Mouse (Mus musculus) kidney, embryonic 14.5 days (tissue): ENCODE measurements at regions not wholly inside any gene's neighbourhood (a gene's known extent, or its start where the extent isn't known, plus 50 kb on each side); places are given as distances from the start of the nearest gene placed in this dataset.

Experiments
- ATAC-seq: fragments of 200-750 bp; cut with Nextera tagmentation; 2 replicates; pipeline ENCODE4 v1.8.0; 2017; ENCODE audit warnings: moderate number of reproducible peaks, mild to moderate bottlenecking, moderate TSS enrichment, moderate library complexity; ENCODE audit not compliant: low FRiP score, low TSS enrichment
- H3K27ac ChIP-seq: fragments of 300-500 bp; sonication (generic); 2 replicates; pipeline ENCODE4 v1.5.1; 2014; ENCODE audit warnings: low read depth, mild to moderate bottlenecking, low read length, moderate library complexity, mixed read lengths
- H3K27me3 ChIP-seq: fragments of 300-500 bp; sonication (generic); 2 replicates; pipeline ENCODE4 v1.6.1; 2014; ENCODE audit warnings: mild to moderate bottlenecking, low read length; ENCODE audit not compliant: control insufficient read depth, insufficient read depth
- H3K36me3 ChIP-seq: fragments of 300-500 bp; sonication (generic); 2 replicates; pipeline ENCODE4 v1.6.1; 2014; ENCODE audit warnings: low read length, mixed read lengths; ENCODE audit not compliant: control insufficient read depth, insufficient read depth
- H3K4me1 ChIP-seq: fragments of 300-500 bp; sonication (generic); 2 replicates; pipeline ENCODE4 v1.6.1; 2014; ENCODE audit warnings: low read length, mixed read lengths; ENCODE audit not compliant: control insufficient read depth, insufficient read depth
- H3K4me2 ChIP-seq: fragments of 300-500 bp; sonication (generic); replicated peaks from 2 replicates; pipeline ENCODE4 v1.6.1; 2014; ENCODE audit warnings: low read depth, mild to moderate bottlenecking, low read length
- H3K4me3 ChIP-seq: fragments of 300-500 bp; sonication (generic); 2 replicates; pipeline ENCODE4 v1.5.1; 2014; ENCODE audit warnings: mild to moderate bottlenecking, low read length
- H3K9ac ChIP-seq: fragments of 300-500 bp; sonication (generic); 2 replicates; pipeline ENCODE4 v1.6.1; 2014; ENCODE audit warnings: low read depth, mild to moderate bottlenecking, low read length, moderate library complexity
- H3K9me3 ChIP-seq: fragments of 300-500 bp; sonication (generic); 2 replicates; pipeline ENCODE4 v1.6.1; 2016; ENCODE audit warnings: low read length; ENCODE audit not compliant: control insufficient read depth
- WGBS: fragments of 180-500 bp; shearing (Covaris S2); extraction: QIAGEN DNeasy Blood & Tissue Kit; methylation state at CpG from one replicate; pipeline ENCODE4 v1.1.7; 2014; 5-methylcytosine and 5-hydroxymethylcytosine counted together

GRCm38 (mm10) chr1:63929362-63930125, 160.5 kb upstream of the 4933402D24Rik start:
- Histone ChIP-seq H3K4me2 (no peak overlapping the region), H3K36me3 (no peaks in the 10 kb centered on the region), H3K27ac (no peak overlapping the region), H3K9me3 (no peaks in the 10 kb centered on the region), H3K4me1 (no peaks in the 10 kb centered on the region), H3K27me3 (no peaks in the 10 kb centered on the region), H3K9ac (no peak overlapping the region), H3K4me3 (no peak overlapping the region)
- WGBS = 88% methylated on average over 4 of the region's 4 CpGs
- no peak for ATAC-seq

DNA sequence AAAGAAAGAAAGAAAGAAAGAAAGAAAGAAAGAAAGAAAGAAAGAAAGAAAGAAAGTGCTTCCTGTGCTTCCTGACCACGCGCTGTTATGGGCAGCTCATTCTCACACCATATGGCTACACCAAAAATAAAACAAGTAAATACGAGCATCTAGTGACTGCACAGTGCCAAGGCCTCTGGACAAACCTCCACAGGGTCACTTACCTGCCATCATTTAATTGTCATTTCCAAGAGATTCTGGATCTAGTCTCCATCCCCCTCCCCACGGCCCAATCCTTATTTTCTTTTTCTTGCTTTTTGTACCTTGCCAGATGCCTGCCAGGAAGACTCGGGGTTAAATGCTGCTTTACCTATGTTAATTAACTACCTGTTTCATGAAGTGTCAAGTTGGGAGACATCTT, 159.8 kb upstream of the 4933402D24Rik start:
- ATAC-seq = no peak
- Histone ChIP-seq H3K9me3 (no peaks in the 10 kb centered on the region), H3K4me1 (no peaks in the 10 kb centered on the region), H3K36me3 (no peaks in the 10 kb centered on the region), H3K4me2 (no peak overlapping the region), H3K27ac (no peak overlapping the region), H3K4me3 (no peak overlapping the region), H3K9ac (no peak overlapping the region), H3K27me3 (no peaks in the 10 kb centered on the region)
- WGBS = 80% methylated on average over 5 of the region's 5 CpGs

DNA sequence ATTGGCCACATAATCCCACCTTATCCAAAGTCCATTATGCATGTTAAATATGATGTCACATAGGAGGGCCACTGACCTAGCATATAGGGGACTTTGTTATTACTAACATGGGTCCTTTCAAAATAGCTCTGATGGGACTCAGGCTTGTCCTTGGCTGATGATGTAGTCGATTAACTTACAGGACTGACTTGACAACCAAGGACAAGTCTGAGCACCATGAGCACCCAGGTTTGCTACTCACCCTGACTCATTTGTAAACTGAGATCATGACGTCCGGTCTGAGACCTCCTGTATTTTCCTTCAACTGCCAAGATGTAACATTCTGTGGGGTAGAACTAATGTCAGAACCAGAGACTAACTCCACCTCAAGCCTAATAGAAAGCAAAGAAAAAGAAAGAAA, 159.3 kb upstream of the 4933402D24Rik start:
- Histone ChIP-seq H3K9me3 (no peaks in the 10 kb centered on the region), H3K4me2 (no peak overlapping the region), H3K4me3 (no peak overlapping the region), H3K36me3 (no peaks in the 10 kb centered on the region), H3K4me1 (no peaks in the 10 kb centered on the region), H3K27me3 (no peaks in the 10 kb centered on the region), H3K27ac (no peak overlapping the region), H3K9ac (no peak overlapping the region)
- ATAC-seq = no peak
- WGBS = 83% methylated on average over 3 of the region's 3 CpGs

- Histone ChIP-seq H3K36me3 (no peaks in the 10 kb centered on the region), H3K9me3 (no peaks in the 10 kb centered on the region), H3K27ac (no peak overlapping the region), H3K4me2 (no peak overlapping the region), H3K4me3 (no peak overlapping the region), H3K27me3 (no peaks in the 10 kb centered on the region), H3K9ac (no peak overlapping the region), H3K4me1 (no peaks in the 10 kb centered on the region)
- no peak for ATAC-seq
- 43% methylated on average over 8 of the region's 8 CpGs for WGBS
Measured at GRCm38 (mm10) chr1:63920181-63920933, 151.3 kb upstream of the 4933402D24Rik start.

GRCm38 (mm10) chr1:63918200-63918599, 149.1 kb upstream of the 4933402D24Rik start:
- Histone ChIP-seq H3K4me2 (no peak overlapping the region), H3K9me3 (no peaks in the 10 kb centered on the region), H3K9ac (no peak overlapping the region), H3K27ac (no peak overlapping the region), H3K36me3 (no peaks in the 10 kb centered on the region), H3K4me1 (no peaks in the 10 kb centered on the region), H3K4me3 (no peak overlapping the region), H3K27me3 (no peaks in the 10 kb centered on the region)
- no peak for ATAC-seq
- WGBS = 68% methylated on average over 7 of the region's 7 CpGs

GRCm38 (mm10) chr1:63916907-63917650, 148.0 kb upstream of the 4933402D24Rik start:
- H3K36me3 ChIP-seq = no peaks in the 10 kb centered on the region
- H3K4me2 ChIP-seq = no peak overlapping the region
- 77% methylated on average over 7 of the region's 7 CpGs for WGBS

DNA sequence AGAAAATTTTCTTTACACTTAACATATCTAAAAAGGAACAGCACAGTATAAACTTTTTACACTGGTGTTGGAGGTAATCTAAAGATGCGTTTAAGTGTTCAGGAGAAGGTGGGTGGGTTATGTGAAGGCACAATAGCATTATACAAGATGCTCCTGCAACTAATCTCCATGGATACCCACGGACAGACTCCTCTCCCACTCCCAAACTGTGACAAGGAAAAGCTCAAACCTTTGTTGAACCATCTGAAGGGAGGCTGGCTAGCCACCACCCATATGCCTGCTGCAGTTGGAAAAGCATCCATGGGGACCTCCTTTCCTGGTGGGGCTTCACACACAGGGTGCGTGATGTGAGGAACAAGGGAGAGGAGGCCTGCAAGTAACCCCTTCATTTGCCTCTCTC, 141.7 kb upstream of the 4933402D24Rik start:
- WGBS = 84% methylated on average over 3 of the region's 3 CpGs
- Histone ChIP-seq H3K27me3 (no peaks in the 10 kb centered on the region), H3K4me3 (no peak overlapping the region), H3K4me2 (no peak overlapping the region), H3K27ac (no peak overlapping the region), H3K36me3 (no peaks in the 10 kb centered on the region), H3K9me3 (no peaks in the 10 kb centered on the region), H3K4me1 (no peaks in the 10 kb centered on the region), H3K9ac (no peak overlapping the region)
- ATAC-seq = no peak

More at GRCm38 (mm10) chr1:63916907-63917650, 148.0 kb upstream of the 4933402D24Rik start:
- no peak overlapping the region for H3K27ac ChIP-seq
- H3K4me1 ChIP-seq = no peaks in the 10 kb centered on the region
- no peaks in the 10 kb centered on the region for H3K27me3 ChIP-seq
- H3K9me3 ChIP-seq = no peaks in the 10 kb centered on the region
- no peak overlapping the region for H3K9ac ChIP-seq
- ATAC-seq = no peak
- no peak overlapping the region for H3K4me3 ChIP-seq

GRCm38 (mm10) chr1:63909191-63909590, 140.1 kb upstream of the 4933402D24Rik start:
- WGBS = 93% methylated on average over 2 of the region's 2 CpGs
- ATAC-seq = no peak
- no peaks in the 10 kb centered on the region for H3K36me3 ChIP-seq

GRCm38 (mm10) chr1:63903620-63904019, 134.6 kb upstream of the 4933402D24Rik start:
- Histone ChIP-seq H3K4me1 (0 out of 2 replicates have a peak, but pooled peaks cover 4% of the 10 kb centered on the region), H3K9ac (no peak overlapping the region), H3K9me3 (no peaks in the 10 kb centered on the region), H3K36me3 (no peaks in the 10 kb centered on the region), H3K4me3 (no peak overlapping the region), H3K27me3 (no peaks in the 10 kb centered on the region), H3K4me2 (no peak overlapping the region), H3K27ac (no peak overlapping the region)
- 67% methylated on average over 4 of the region's 4 CpGs for WGBS
- ATAC-seq = no peak

More at GRCm38 (mm10) chr1:63909191-63909590, 140.1 kb upstream of the 4933402D24Rik start:
- no peaks in the 10 kb centered on the region for H3K9me3 ChIP-seq
- no peak overlapping the region for H3K4me2 ChIP-seq
- no peak overlapping the region for H3K4me3 ChIP-seq
- no peak overlapping the region for H3K27ac ChIP-seq
- no peak overlapping the region for H3K9ac ChIP-seq
- no peaks in the 10 kb centered on the region for H3K27me3 ChIP-seq
- no peaks in the 10 kb centered on the region for H3K4me1 ChIP-seq
